Mouse (Mus musculus): ENCODE measurements around the gene Strada.

DNA sequence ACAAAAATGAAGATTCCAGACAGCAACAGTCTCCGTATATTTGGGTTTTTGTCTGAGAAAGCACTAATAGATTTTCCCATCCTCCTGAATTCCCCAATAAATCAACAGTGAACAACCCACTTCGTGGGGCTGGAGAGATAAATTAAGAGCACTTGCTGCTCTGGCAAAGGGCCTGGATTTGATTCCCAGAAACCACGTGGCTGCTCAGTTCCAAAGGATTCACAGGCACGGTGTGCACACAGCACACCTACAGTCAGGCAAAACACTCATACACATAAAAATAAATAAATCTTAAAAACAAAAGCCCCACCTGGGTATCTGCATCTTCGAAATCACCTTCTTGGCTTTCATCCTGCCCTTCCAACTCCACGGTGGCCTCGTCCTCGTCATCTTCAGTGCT, 10.8 kb upstream of the Strada start:
- TF ChIP-seq POLR2A (IDR thresholded peaks at IDR 0.05; ENCODE audit: extremely low read depth, insufficient read depth, low read length) (no peak), CTCF (IDR thresholded peaks at IDR 0.05; ENCODE audit: extremely low read depth, insufficient read depth, low read length) (no peak)
